Mouse (Mus musculus): ENCODE results near the gene Anpep. TPM values are rescaled to one million over a fixed set of nuclear protein-coding genes. Genes with fewer than 3 reads are reported as not detected.
"Not testable (repeated sequence)": the region's sequence is repeated elsewhere in the genome, so short reads cannot be mapped to it uniquely, and the experiment has no call there.

The Anpep gene
- polyA plus RNA-seq, 1 experiment from 2014 or later, result 28.5 TPM

- 63% methylated on average over 6 of the region's 6 CpGs for WGBS
- H3K9me3 ChIP-seq (ENCODE audit: control insufficient read depth, low read length), result no peaks in the 10 kb centered on the region
- peak within 1 kb of the TSS; percentile 49 for H3K4me3 ChIP-seq (ENCODE audit: low read depth, low read length)
- peak within 1 kb of the TSS; percentile 76 for H3K4me2 ChIP-seq
- ATAC-seq (replicated peaks; ENCODE audit: low FRiP score) (no peak), DNase-seq (ENCODE audit: low spot score) (no peak)
- no peak within 1 kb of the TSS for H3K27ac ChIP-seq (ENCODE audit: low read depth, low read length)
- H3K27me3 ChIP-seq (replicated peaks; ENCODE audit: control insufficient read depth, insufficient read depth, low read length), result peaks cover 56% of the 10 kb centered on the region
- H3K4me1 ChIP-seq (replicated peaks; ENCODE audit: control insufficient read depth, insufficient read depth, low read length), result peaks cover 8% of the 10 kb centered on the region
- H3K36me3 ChIP-seq (ENCODE audit: control insufficient read depth, insufficient read depth, low read length), result no peaks in the 10 kb centered on the region
- H3K9ac ChIP-seq (ENCODE audit: low read depth, low read length), result peak within 1 kb of the TSS; percentile 1; the same call in 1 of the 2 replicates
These were observed 67.2 kb downstream of the Anpep start, which contains the start of gene Mesp1 for GRCm38 (mm10) chr7:79793688-79794087. Gene Mesp1, minus strand, starts transcription at chr7:79793788.

GRCm38 (mm10) chr7:79792635-79793421, 68.0 kb downstream of the Anpep start:
- peaks cover 8% of the 10 kb centered on the region for H3K4me1 ChIP-seq (replicated peaks; ENCODE audit: control insufficient read depth, insufficient read depth, low read length)
- peak overlapping the region; percentile 76 for H3K4me2 ChIP-seq
- DNase-seq (ENCODE audit: low spot score) (peak; percentile 54), ATAC-seq (replicated peaks; ENCODE audit: low FRiP score) (no peak)
- peak overlapping the region; percentile 49 for H3K4me3 ChIP-seq (ENCODE audit: low read depth, low read length)
- no peaks in the 10 kb centered on the region for H3K9me3 ChIP-seq (ENCODE audit: control insufficient read depth, low read length)
- no peaks in the 10 kb centered on the region for H3K36me3 ChIP-seq (ENCODE audit: control insufficient read depth, insufficient read depth, low read length)
- peaks cover 58% of the 10 kb centered on the region for H3K27me3 ChIP-seq (replicated peaks; ENCODE audit: control insufficient read depth, insufficient read depth, low read length)
- H3K27ac ChIP-seq (ENCODE audit: low read depth, low read length), result no peak overlapping the region
- H3K9ac ChIP-seq (ENCODE audit: low read depth, low read length), result peak overlapping the region; percentile 1; the same call in 1 of the 2 replicates
- WGBS, result 2% methylated on average over 80 of the region's 80 CpGs

- H3K9ac ChIP-seq (ENCODE audit: low read depth, low read length); ATAC-seq (replicated peaks; ENCODE audit: low FRiP score); H3K27ac ChIP-seq (ENCODE audit: low read depth, low read length); H3K4me2 ChIP-seq; H3K9me3 ChIP-seq (ENCODE audit: control insufficient read depth, low read length); DNase-seq (ENCODE audit: low spot score); H3K4me1 ChIP-seq (replicated peaks; ENCODE audit: control insufficient read depth, insufficient read depth, low read length); H3K36me3 ChIP-seq (ENCODE audit: control insufficient read depth, insufficient read depth, low read length); H3K4me3 ChIP-seq (ENCODE audit: low read depth, low read length): not testable (repeated sequence)
- H3K27me3 ChIP-seq (replicated peaks; ENCODE audit: control insufficient read depth, insufficient read depth, low read length), result peaks cover 52% of the 10 kb centered on the region
- WGBS, result 38% methylated on average over 2 of the region's 2 CpGs
These were observed 71.0 kb downstream of the Anpep start for GRCm38 (mm10) chr7:79789812-79790211.

GRCm38 (mm10) chr7:79786295-79786694, 74.6 kb downstream of the Anpep start:
- Histone ChIP-seq H3K4me2 (no peak overlapping the region), H3K4me1 (replicated peaks; ENCODE audit: control insufficient read depth, insufficient read depth, low read length) (peaks cover 3% of the 10 kb centered on the region; the same call in 1 of the 2 replicates), H3K27ac (ENCODE audit: low read depth, low read length) (no peak overlapping the region), H3K27me3 (replicated peaks; ENCODE audit: control insufficient read depth, insufficient read depth, low read length) (peaks cover 17% of the 10 kb centered on the region), H3K4me3 (ENCODE audit: low read depth, low read length) (no peak overlapping the region), H3K9ac (ENCODE audit: low read depth, low read length) (no peak overlapping the region), H3K36me3 (ENCODE audit: control insufficient read depth, insufficient read depth, low read length) (no peaks in the 10 kb centered on the region), H3K9me3 (ENCODE audit: control insufficient read depth, low read length) (no peaks in the 10 kb centered on the region)
- DNase-seq (ENCODE audit: low spot score), result no peak
- WGBS, result 21% methylated on average over 6 of the region's 6 CpGs
- ATAC-seq (replicated peaks; ENCODE audit: low FRiP score), result no peak

- no peak for ATAC-seq (replicated peaks; ENCODE audit: low FRiP score)
- H3K4me3 ChIP-seq (ENCODE audit: low read depth, low read length), result no peak overlapping the region
- H3K4me1 ChIP-seq (replicated peaks; ENCODE audit: control insufficient read depth, insufficient read depth, low read length), result peaks cover 8% of the 10 kb centered on the region; the same call in 1 of the 2 replicates
- H3K9me3 ChIP-seq (ENCODE audit: control insufficient read depth, low read length), result no peaks in the 10 kb centered on the region
- WGBS, result 85% methylated on average over 2 of the region's 2 CpGs
- H3K9ac ChIP-seq (ENCODE audit: low read depth, low read length), result no peak overlapping the region
- no peak for DNase-seq (ENCODE audit: low spot score)
- H3K4me2 ChIP-seq, result no peak overlapping the region
- no peaks in the 10 kb centered on the region for H3K36me3 ChIP-seq (ENCODE audit: control insufficient read depth, insufficient read depth, low read length)
- H3K27ac ChIP-seq (ENCODE audit: low read depth, low read length), result no peak overlapping the region
- H3K27me3 ChIP-seq (replicated peaks; ENCODE audit: control insufficient read depth, insufficient read depth, low read length), result no peaks in the 10 kb centered on the region
These were observed 78.4 kb downstream of the Anpep start for GRCm38 (mm10) chr7:79782516-79782855.

- WGBS, result 79% methylated on average over 11 of the region's 11 CpGs
- ATAC-seq (replicated peaks; ENCODE audit: low FRiP score) (no peak), DNase-seq (ENCODE audit: low spot score) (no peak)
- Histone ChIP-seq H3K4me3 (ENCODE audit: low read depth, low read length) (no peak overlapping the region), H3K4me2 (no peak overlapping the region), H3K27me3 (replicated peaks; ENCODE audit: control insufficient read depth, insufficient read depth, low read length) (no peaks in the 10 kb centered on the region), H3K36me3 (ENCODE audit: control insufficient read depth, insufficient read depth, low read length) (no peaks in the 10 kb centered on the region), H3K9me3 (ENCODE audit: control insufficient read depth, low read length) (no peaks in the 10 kb centered on the region), H3K9ac (ENCODE audit: low read depth, low read length) (no peak overlapping the region), H3K4me1 (replicated peaks; ENCODE audit: control insufficient read depth, insufficient read depth, low read length) (peaks cover 8% of the 10 kb centered on the region; the same call in 1 of the 2 replicates), H3K27ac (ENCODE audit: low read depth, low read length) (no peak overlapping the region)
These were observed 78.9 kb downstream of the Anpep start for GRCm38 (mm10) chr7:79781826-79782515.

GRCm38 (mm10) chr7:79780647-79781626, 79.9 kb downstream of the Anpep start:
- DNase-seq (ENCODE audit: low spot score) (peak; percentile 70), ATAC-seq (replicated peaks; ENCODE audit: low FRiP score) (peak; percentile 71)
- peak overlapping the region; percentile 63 for H3K4me2 ChIP-seq
- 0 out of 2 replicates have a peak overlapping the region, but pooled peaks have one; percentile 51 for H3K27ac ChIP-seq (ENCODE audit: low read depth, low read length)
- no peaks in the 10 kb centered on the region for H3K27me3 ChIP-seq (replicated peaks; ENCODE audit: control insufficient read depth, insufficient read depth, low read length)
- no peaks in the 10 kb centered on the region for H3K36me3 ChIP-seq (ENCODE audit: control insufficient read depth, insufficient read depth, low read length)
- no peaks in the 10 kb centered on the region for H3K9me3 ChIP-seq (ENCODE audit: control insufficient read depth, low read length)
- H3K9ac ChIP-seq (ENCODE audit: low read depth, low read length), result no peak overlapping the region
- H3K4me1 ChIP-seq (replicated peaks; ENCODE audit: control insufficient read depth, insufficient read depth, low read length), result peaks cover 8% of the 10 kb centered on the region; the same call in 1 of the 2 replicates
- 20% methylated on average over 16 of the region's 16 CpGs for WGBS
- H3K4me3 ChIP-seq (ENCODE audit: low read depth, low read length), result no peak overlapping the region

Data from liver, embryonic 11.5 days (tissue).